Mouse (Mus musculus) right cerebral cortex, adult 18-20 months (tissue): Measurements from ENCODE around the gene Ehd1.

Experiments used
- DNase-seq: peaks from one replicate; pipeline ENCODE4 v3.0.0; 2022; ENCODE audit warnings: mixed read lengths

The Ehd1 gene

GRCm38 (mm10) chr19:6338171-6338570 is 61.6 kb downstream of the Ehd1 start:
- no peak for DNase-seq

- DNase-seq: no peak
These were observed 62.2 kb downstream of the Ehd1 start for GRCm38 (mm10) chr19:6338716-6339115.

- no peak for DNase-seq
These were observed 62.7 kb downstream of the Ehd1 start for GRCm38 (mm10) chr19:6339191-6339590.

GRCm38 (mm10) chr19:6339890-6340504 is 63.5 kb downstream of the Ehd1 start:
- DNase-seq: no peak

- DNase-seq: peak; percentile 86
These were observed 64.3 kb downstream of the Ehd1 start, which contains the start of gene Map4k2 for GRCm38 (mm10) chr19:6340524-6341452. TSS of gene Map4k2 (plus strand) at chr19:6341135.

GRCm38 (mm10) chr19:6341453-6342077 is 65.0 kb downstream of the Ehd1 start:
- DNase-seq: no peak

- no peak for DNase-seq
These were observed 65.9 kb downstream of the Ehd1 start for GRCm38 (mm10) chr19:6342276-6342933.

GRCm38 (mm10) chr19:6343066-6343925 is 66.8 kb downstream of the Ehd1 start:
- DNase-seq: no peak

GRCm38 (mm10) chr19:6343996-6344395 is 67.5 kb downstream of the Ehd1 start:
- no peak for DNase-seq

- DNase-seq: no peak
These were observed 69.5 kb downstream of the Ehd1 start for GRCm38 (mm10) chr19:6346023-6346422.

GRCm38 (mm10) chr19:6346661-6347060 is 70.1 kb downstream of the Ehd1 start:
- no peak for DNase-seq

- no peak for DNase-seq
These were observed 71.1 kb downstream of the Ehd1 start for GRCm38 (mm10) chr19:6347615-6348014.

- no peak for DNase-seq
These were observed 72.2 kb downstream of the Ehd1 start for GRCm38 (mm10) chr19:6348717-6349116.

- DNase-seq: no peak
These were observed 72.9 kb downstream of the Ehd1 start for GRCm38 (mm10) chr19:6349215-6349983.
